Mouse (Mus musculus): ENCODE measurements around the gene Armc7.

- no peak for TF ChIP-seq CTCF (IDR thresholded peaks at IDR 0.05; ENCODE audit: low read depth, low read length)
- TF ChIP-seq POLR2AphosphoS5 (IDR thresholded peaks at IDR 0.05; ENCODE audit: insufficient replicate concordance, low read depth, low read length), result no peak
- TF ChIP-seq TAL1 (conservative IDR thresholded peaks at IDR 0.05; ENCODE audit: low read depth, low read length), result no peak
- TF ChIP-seq GATA1 (IDR thresholded peaks at IDR 0.05; ENCODE audit: borderline replicate concordance, low read length), result no peak
These were observed 37.1 kb downstream of the Armc7 start for GRCm38 (mm10) chr11:115512407-115513183.

Data from G1E (cell line).